Mouse (Mus musculus) heart, postnatal 0 days (tissue): ENCODE data around the gene Kcnk6. TPM values are rescaled to one million over a fixed set of nuclear protein-coding genes. Genes with fewer than 3 reads are reported as not detected.

Experiments
- ATAC-seq: fragments of 200-750 bp; cut with Nextera tagmentation; 2 replicates; pipeline ENCODE4 v1.8.0; 2017; ENCODE audit warnings: low read depth, moderate number of reproducible peaks, moderate library complexity; ENCODE audit not compliant: insufficient read depth
- DNase-seq: peaks from one replicate; pipeline ENCODE4 v3.0.0-alpha.2; 2016; ENCODE audit warnings: low spot score
- H3K27ac ChIP-seq: fragments of 300-500 bp; sonication (generic); 2 replicates; pipeline ENCODE4 v1.5.1; 2014; ENCODE audit warnings: low read depth, mild to moderate bottlenecking
- H3K27me3 ChIP-seq: fragments of 300-500 bp; sonication (generic); 2 replicates; pipeline ENCODE4 v1.6.1; 2014; ENCODE audit warnings: low read length, mixed read lengths; ENCODE audit not compliant: control insufficient read depth, insufficient read depth
- H3K36me3 ChIP-seq: fragments of 300-500 bp; sonication (generic); replicated peaks from 2 replicates; pipeline ENCODE4 v1.6.1; 2014; ENCODE audit warnings: low read length, mixed read lengths; ENCODE audit not compliant: control insufficient read depth, insufficient read depth
- H3K4me1 ChIP-seq: fragments of 300-500 bp; sonication (generic); 2 replicates; pipeline ENCODE4 v1.6.1; 2014; ENCODE audit warnings: antibody characterized with exemption; ENCODE audit not compliant: control insufficient read depth, insufficient read depth
- H3K4me2 ChIP-seq: fragments of 300-500 bp; sonication (generic); 2 replicates; pipeline ENCODE4 v1.6.1; 2014; ENCODE audit warnings: low read depth, mild to moderate bottlenecking, low read length, moderate library complexity
- H3K4me3 ChIP-seq: fragments of 300-500 bp; sonication (generic); 2 replicates; pipeline ENCODE4 v1.5.1; 2014; ENCODE audit warnings: low read depth, low read length
- H3K9ac ChIP-seq: fragments of 300-500 bp; sonication (generic); replicated peaks from 2 replicates; pipeline ENCODE4 v1.6.1; 2014; ENCODE audit warnings: low read depth, low read length, mixed read lengths
- H3K9me3 ChIP-seq: fragments of 300-500 bp; sonication (generic); replicated peaks from 2 replicates; pipeline ENCODE4 v1.6.1; 2016; ENCODE audit warnings: low read length; ENCODE audit not compliant: control insufficient read depth
- CTCF ChIP-seq: IDR thresholded peaks from 2 replicates; pipeline ENCODE4 v1.5.1; 2016; ENCODE audit warnings: antibody characterized with exemption, control low read depth, low read depth
- EP300 ChIP-seq: IDR thresholded peaks from 2 replicates; pipeline ENCODE4 v1.6.1; 2016; ENCODE audit warnings: antibody characterized with exemption, low read depth
- WGBS: fragments of 180-500 bp; shearing (Covaris S2); extraction: QIAGEN DNeasy Blood & Tissue Kit; methylation state at CpG from one replicate; pipeline ENCODE4 v1.1.7; 2014; 5-methylcytosine and 5-hydroxymethylcytosine counted together
- polyA plus RNA-seq: library from polyadenylated mRNA; unstranded; fragments of >200 nt; fragmentation: Nextera tagmentation; extraction: Ambion mirVana; gene quantifications from 2 replicates; pipeline ENCODE4 v1.2.1, GENCODE M21; 2015
- total RNA-seq: library from RNA; depleted of rRNA; stranded (reverse); fragments of >200 nt; gene quantifications from 2 replicates; pipeline ENCODE4 v1.2.3, GENCODE M21; 2014; ENCODE audit warnings: low replicate concordance

Kcnk6 gene
- total and polyA plus RNA-seq, 2 experiments from 2014 or later: 0.96 to 27.4 TPM

GRCm38 (mm10) chr7:29236593-29236992 lies 4.3 kb upstream of the Kcnk6 start:
- DNase-seq: no peak
- 69% methylated on average over 4 of the region's 4 CpGs for WGBS
- ATAC-seq: no peak
- Histone ChIP-seq H3K4me2 (no peak overlapping the region), H3K27me3 (0 out of 2 replicates have a peak, but pooled peaks cover 9% of the 10 kb centered on the region), H3K9me3 (no peaks in the 10 kb centered on the region), H3K4me1 (peaks cover 17% of the 10 kb centered on the region), H3K4me3 (no peak overlapping the region), H3K36me3 (no peaks in the 10 kb centered on the region), H3K9ac (no peak overlapping the region), H3K27ac (no peak overlapping the region)
- TF ChIP-seq CTCF (no peak), EP300 (no peak)

DNA sequence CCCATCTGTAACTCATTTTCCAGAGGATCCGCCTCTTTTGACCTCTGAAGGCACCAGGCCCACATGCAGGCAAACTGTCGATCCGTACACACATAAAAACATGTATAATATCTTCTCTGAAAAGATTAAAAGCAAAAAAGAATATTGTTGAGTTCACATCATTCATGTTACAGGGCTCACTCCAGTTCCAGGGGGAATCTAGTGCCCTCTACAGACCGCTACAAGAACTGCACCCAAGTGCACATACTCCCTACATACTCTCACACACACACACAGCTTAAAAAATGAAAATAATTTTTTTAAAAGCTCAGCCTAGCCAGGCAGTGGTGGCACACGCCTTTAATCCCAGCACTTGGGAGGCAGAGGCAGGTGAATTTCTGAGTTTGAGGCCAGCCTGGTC lies 2.3 kb upstream of the Kcnk6 start:
- Histone ChIP-seq H3K36me3 (no peaks in the 10 kb centered on the region), H3K4me2 (no peak overlapping the region), H3K9ac (no peak overlapping the region), H3K27me3 (0 out of 2 replicates have a peak, but pooled peaks cover 11% of the 10 kb centered on the region), H3K27ac (peak overlapping the region; percentile 87), H3K4me1 (peaks cover 17% of the 10 kb centered on the region), H3K9me3 (no peaks in the 10 kb centered on the region), H3K4me3 (no peak overlapping the region)
- TF ChIP-seq CTCF (peak; percentile 26; the same call in 1 of the 2 replicates), EP300 (no peak)
- 86% methylated on average over 5 of the region's 5 CpGs for WGBS
- DNase-seq (no peak), ATAC-seq (no peak)

GRCm38 (mm10) chr7:29233745-29234144 lies 1.4 kb upstream of the Kcnk6 start:
- H3K4me1 ChIP-seq: peaks cover 9% of the 10 kb centered on the region
- no peak for TF ChIP-seq CTCF
- peak; percentile 36; the same call in 1 of the 2 replicates for TF ChIP-seq EP300
- H3K9ac ChIP-seq: no peak overlapping the region; the same call in 1 of the 2 replicates
- ATAC-seq (peak; percentile 49), DNase-seq (peak; percentile 89)
- H3K9me3 ChIP-seq: no peaks in the 10 kb centered on the region
- H3K4me3 ChIP-seq: no peak overlapping the region
- WGBS: 6% methylated on average over 6 of the region's 6 CpGs
- no peaks in the 10 kb centered on the region for H3K36me3 ChIP-seq
- peak overlapping the region; percentile 87 for H3K27ac ChIP-seq
- H3K4me2 ChIP-seq: no peak overlapping the region
- H3K27me3 ChIP-seq: 0 out of 2 replicates have a peak, but pooled peaks cover 11% of the 10 kb centered on the region

GRCm38 (mm10) chr7:29231517-29231916 lies 798 bp downstream of the Kcnk6 start:
- 54% methylated on average over 3 of the region's 3 CpGs for WGBS
- Histone ChIP-seq H3K9ac (peak overlapping the region; percentile 83; the same call in 1 of the 2 replicates), H3K4me1 (peaks cover 9% of the 10 kb centered on the region), H3K36me3 (no peaks in the 10 kb centered on the region), H3K27ac (peak overlapping the region; percentile 85), H3K4me2 (peak overlapping the region; percentile 91), H3K4me3 (peak overlapping the region; percentile 75), H3K9me3 (no peaks in the 10 kb centered on the region), H3K27me3 (0 out of 2 replicates have a peak, but pooled peaks cover 11% of the 10 kb centered on the region)
- TF ChIP-seq CTCF (no peak), EP300 (no peak)
- ATAC-seq (no peak), DNase-seq (no peak)

GRCm38 (mm10) chr7:29230560-29230959 lies 1.8 kb downstream of the Kcnk6 start:
- 31% methylated on average over 3 of the region's 3 CpGs for WGBS
- 0 out of 2 replicates have a peak, but pooled peaks cover 4% of the 10 kb centered on the region for H3K36me3 ChIP-seq
- H3K4me2 ChIP-seq: peak overlapping the region; percentile 91; the same call in 1 of the 2 replicates
- TF ChIP-seq EP300: no peak
- TF ChIP-seq CTCF: no peak
- no peaks in the 10 kb centered on the region for H3K9me3 ChIP-seq
- H3K27me3 ChIP-seq: 0 out of 2 replicates have a peak, but pooled peaks cover 11% of the 10 kb centered on the region
- DNase-seq (no peak), ATAC-seq (no peak)
- peaks cover 9% of the 10 kb centered on the region for H3K4me1 ChIP-seq
- no peak overlapping the region for H3K4me3 ChIP-seq
- H3K27ac ChIP-seq: peak overlapping the region; percentile 85; the same call in 1 of the 2 replicates
- H3K9ac ChIP-seq: no peak overlapping the region

DNA sequence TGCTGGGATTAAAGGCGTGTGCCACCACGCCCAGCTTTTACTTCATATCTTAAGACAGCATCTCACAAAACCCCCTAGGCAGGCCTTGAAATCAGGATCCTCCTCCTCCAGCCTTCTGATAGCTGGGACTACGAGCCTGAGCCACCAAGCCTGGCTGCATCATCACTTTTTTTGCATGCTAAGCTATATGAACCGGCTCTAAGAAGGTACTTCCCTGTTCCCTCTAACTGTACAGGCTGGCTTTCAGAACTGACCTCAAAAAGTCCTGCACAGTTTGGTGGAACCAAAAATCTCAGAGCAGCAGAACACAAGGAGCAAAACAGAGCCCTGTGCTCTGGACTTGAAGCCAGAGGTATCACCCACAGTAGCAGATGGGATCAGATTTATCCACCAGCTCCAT lies 4.1 kb downstream of the Kcnk6 start:
- no peak overlapping the region for H3K27ac ChIP-seq
- H3K9ac ChIP-seq: no peak overlapping the region
- peaks cover 5% of the 10 kb centered on the region for H3K4me1 ChIP-seq
- H3K4me3 ChIP-seq: no peak overlapping the region
- H3K27me3 ChIP-seq: 0 out of 2 replicates have a peak, but pooled peaks cover 11% of the 10 kb centered on the region
- no peak for ATAC-seq
- H3K9me3 ChIP-seq: no peaks in the 10 kb centered on the region
- 0 out of 2 replicates have a peak, but pooled peaks cover 14% of the 10 kb centered on the region for H3K36me3 ChIP-seq
- H3K4me2 ChIP-seq: no peak overlapping the region
- no peak for DNase-seq
- WGBS: 72% methylated on average over 4 of the region's 4 CpGs
- TF ChIP-seq CTCF: no peak
- no peak for TF ChIP-seq EP300
